Mouse (Mus musculus) activated CD4-positive, CD25-positive, alpha-beta regulatory T cell, adult 4 months (primary cell): ENCODE data around the gene Pigf. TPM values are rescaled to one million over a fixed set of nuclear protein-coding genes. Genes with fewer than 3 reads are reported as not detected.
"Not testable (repeated sequence)": the region's sequence is repeated elsewhere in the genome, so short reads cannot be mapped to it uniquely, and the experiment has no call there.

Experiments used
- ATAC-seq: one replicate; pipeline ENCODE4 v1.8.0; 2017
- polyA plus RNA-seq, 2 experiments: library from polyadenylated mRNA; unstranded; fragments of 100-300 nt; shearing (Covaris generic); gene quantifications; one replicate each; pipeline ENCODE4 v1.2.1; 2017

Pigf gene
- polyA plus RNA-seq = 10 to 100 TPM; 19.5 to 25.3 TPM

DNA sequence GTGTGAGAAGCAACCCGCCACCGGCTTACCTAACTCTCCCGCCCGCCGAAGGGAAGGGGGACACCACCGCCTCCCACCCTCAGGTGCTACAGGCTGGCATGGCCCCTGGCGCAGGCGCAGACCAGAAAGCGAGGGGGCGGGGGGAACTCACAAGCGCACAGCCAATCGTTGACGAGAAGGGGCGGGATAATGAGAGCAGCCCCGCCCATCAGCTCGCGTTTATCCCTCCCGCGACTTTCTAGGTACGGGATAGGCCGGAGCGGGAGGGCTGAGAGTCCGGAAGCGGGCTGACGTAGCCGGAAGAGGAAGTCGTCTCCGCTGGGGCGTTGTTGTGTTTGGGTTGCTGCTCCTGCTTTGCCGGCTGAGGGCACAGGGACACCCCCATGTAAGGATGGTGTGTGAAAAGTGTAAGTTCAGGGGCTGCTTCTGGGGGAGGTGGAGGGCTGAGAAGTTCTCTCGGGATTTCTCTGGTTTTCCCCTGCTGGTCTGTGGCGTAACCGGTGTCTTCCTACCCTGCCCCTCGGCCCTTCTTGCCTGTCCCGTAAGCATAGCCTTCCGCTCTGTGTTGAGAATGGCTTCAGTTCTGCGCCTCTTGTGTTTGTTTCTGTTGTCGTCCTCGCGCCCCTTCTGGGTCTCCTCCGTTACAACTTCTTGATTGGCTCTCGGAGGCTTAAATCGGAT is at the start of gene Pigf, which contains the start of gene Cript:
Gene Pigf, minus strand, starts transcription at position 138 of the 681 bp plus-strand sequence.
Gene Cript, plus strand, starts transcription at position 282 of the 681 bp plus-strand sequence.
- ATAC-seq = peak; percentile 98

DNA sequence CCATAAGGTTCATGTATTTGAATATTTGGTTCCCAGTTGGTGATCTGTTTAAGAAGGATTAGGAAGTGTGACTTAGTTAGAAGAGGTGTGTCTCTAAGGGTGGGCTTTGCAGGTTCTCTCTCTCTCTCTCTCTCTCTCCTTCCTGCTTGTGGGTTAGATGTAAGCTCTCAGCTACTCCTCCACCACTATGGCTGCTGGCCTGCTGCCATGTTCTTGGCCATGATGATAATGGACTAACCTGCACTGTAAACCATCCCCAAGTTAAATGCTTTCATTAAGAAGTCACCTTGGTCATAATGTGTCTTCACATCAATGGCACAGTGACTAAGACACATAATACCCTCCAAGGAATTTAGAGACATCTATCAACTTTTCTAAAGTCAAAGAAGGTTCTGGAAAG is 48.3 kb upstream of the Pigf start:
- no peak for ATAC-seq

DNA sequence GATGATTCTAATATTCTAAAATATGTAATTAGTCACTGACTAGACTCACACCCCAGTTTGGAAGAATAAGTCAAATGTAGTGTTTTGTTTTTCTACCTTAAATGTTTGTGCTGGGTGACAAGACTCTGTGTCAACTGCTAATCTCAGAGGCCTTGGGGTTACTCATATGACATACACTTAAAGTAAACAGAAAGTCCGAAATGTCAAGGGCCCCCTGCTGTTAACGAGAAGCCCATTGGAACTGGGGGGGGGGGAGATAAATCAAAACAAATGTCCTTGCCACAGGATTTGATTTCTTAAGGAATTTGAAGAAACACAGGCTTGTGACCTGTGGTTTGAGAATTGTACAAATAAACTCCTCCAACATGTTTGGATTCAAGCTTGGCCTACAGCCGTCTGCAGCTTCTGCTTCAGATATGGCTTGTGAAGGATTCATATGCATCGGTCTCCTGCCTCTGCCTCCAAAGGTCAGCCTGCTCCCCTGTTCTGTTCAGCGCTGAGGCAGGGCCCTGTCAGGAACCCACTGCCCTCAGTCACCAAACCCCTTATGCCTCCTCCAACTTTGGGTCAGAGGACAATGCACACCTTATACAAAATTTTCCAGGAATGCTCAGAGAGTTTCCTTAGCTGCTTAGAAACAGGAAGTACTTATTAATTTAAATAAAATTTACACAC is 47.7 kb upstream of the Pigf start:
- no peak for ATAC-seq

DNA sequence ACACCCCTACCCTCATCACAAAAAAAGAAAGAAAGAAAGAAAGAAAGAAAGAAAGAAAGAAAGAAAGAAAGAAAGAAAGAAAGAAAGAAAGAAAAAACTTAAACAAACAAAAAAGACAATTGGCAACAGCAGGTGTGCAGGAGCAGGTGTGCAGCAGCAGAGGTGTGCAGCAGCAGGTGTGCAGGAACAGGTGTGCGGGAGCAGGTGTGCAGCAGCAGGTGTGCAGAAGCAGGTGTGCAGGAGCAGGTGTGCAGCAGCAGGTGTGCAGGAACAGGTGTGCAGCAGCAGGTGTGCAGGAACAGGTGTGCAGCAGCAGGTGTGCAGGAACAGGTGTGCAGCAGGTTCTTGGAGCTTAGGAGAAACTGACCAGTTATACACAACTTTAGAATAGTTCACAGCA is 47.0 kb upstream of the Pigf start:
- not testable (repeated sequence) for ATAC-seq

DNA sequence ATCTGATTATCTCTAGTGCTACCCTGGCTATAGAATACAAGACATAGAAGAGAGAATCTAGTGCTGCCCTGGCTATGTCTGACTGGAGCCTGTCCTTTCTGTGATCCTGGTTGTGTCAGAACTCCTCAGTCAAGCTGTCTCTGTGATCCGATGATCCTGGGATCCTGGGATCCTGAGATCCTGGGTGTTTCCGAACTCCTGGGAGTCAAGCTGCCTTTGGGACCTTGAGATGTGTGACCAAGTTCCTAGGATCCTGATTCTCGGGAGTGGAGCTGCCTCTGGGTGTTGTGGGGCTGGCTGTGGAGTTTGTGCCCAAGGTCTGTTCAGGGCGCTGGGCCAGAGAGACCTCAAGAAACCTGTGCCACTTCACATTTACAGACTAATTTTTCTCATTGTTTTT is 43.8 kb upstream of the Pigf start:
- ATAC-seq = no peak

DNA sequence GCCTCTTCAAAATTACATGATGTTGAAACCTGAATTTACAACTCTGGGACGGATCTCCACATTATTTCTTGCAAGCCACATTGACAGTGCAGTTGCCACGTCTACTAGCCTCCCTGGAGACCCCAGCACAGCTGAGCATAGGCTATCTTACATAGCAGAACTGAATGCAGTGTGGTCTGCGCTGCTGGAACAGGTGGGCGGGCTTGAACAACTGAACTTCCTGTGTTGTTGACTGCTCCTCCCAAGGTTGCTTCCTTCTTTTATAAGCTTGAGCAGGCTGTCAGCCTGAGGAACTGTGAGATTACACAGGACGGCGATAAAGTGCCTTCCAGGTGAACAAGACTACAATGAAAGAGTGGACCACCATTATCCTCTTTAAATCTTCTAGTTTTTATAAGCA is 38.8 kb upstream of the Pigf start:
- ATAC-seq = no peak

DNA sequence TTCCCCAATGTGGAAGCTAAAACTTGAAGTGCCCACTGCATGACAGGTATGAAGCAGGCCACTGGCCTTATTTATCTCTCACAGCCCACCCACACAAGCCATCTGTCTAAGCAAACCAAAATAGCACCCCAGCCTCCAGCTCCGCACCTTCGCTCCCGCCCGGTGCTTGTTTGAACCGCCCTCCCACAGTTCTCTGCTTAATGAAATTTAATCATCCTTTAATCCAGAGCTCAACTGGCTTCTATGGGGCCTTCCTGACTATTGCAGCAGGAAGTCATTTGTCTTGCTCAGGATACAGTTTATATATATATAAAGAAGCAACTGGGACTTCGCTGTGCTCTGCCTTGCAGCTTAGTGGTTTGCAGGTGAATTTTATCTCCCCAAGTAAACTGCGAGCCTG is 38.3 kb upstream of the Pigf start:
- no peak for ATAC-seq

DNA sequence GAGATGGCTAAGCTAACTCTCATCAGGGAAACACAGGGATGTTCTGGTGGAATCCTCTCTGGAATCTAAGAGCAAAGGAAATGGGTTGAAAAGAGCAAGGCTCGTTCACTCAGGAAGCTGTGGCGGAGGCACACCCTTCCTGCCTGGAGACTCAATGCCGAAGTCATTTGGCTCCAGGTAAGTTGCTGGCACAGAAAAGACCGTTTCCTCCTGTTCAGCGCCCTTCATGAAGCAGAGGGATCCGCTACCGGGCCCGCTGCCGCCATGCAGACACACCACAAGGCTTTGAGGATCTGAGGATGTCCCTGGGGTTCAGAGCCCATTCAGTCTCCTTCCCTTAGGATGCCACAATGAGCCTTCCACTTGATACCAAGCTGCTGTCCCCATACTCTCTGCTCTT is 37.4 kb upstream of the Pigf start:
- peak; percentile 59 for ATAC-seq

DNA sequence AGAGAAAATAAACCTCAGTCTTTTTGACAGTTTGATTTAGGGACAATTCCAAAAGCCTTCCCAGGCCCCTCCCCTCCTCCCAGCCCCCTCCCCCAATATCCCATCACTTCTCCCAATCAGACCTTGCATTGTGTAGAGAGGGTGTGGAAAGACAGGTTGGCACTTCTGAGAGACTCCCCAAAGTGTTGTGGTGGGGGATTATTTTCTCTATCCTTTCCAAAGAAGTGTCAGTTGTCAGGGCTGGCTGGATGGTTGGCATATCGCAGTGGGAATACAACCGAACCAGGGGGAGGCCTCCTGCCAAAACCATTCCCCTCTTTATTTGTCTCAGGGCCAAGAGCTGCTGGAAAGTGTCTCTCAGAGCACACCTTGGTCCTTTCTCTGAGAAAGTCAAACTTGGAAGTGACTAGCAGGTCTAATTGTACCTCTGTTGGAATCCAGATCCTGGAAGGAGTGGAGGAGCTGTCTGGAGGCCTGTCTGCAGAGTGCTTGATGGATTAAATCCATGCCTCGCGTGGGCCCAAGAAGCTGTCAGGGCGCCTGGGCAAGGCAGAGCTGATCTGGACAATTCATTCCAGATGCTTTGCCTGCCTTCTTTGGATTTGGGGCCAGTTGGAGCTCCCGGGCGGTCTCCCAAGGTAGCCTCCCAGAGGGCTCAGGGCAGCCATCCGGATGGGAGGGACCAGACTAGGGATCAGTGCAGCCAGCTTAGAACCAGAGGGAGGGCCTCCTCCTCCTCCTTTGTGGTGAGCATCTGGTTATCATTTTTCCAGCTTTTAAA is 32.5 kb upstream of the Pigf start:
- ATAC-seq = no peak

DNA sequence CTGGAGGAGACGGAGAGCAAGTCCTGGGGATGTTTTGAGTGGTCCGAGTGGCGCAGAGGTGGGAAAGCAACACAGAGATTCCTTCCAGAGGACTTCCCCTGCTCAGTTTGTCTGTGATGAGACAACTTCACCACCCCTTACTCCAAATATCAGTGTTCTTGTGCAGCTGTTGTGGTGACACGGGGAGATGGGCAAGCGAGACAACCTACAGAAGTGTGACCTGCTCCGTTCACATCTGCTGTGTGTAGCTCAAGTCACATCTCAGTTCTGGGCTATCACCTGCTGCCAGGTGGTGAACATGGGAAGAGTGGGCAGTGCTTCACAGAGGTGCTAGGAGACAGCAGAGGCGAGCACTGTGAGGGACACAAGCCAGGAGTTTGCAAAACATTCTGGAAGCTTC is 31.6 kb upstream of the Pigf start:
- no peak for ATAC-seq

DNA sequence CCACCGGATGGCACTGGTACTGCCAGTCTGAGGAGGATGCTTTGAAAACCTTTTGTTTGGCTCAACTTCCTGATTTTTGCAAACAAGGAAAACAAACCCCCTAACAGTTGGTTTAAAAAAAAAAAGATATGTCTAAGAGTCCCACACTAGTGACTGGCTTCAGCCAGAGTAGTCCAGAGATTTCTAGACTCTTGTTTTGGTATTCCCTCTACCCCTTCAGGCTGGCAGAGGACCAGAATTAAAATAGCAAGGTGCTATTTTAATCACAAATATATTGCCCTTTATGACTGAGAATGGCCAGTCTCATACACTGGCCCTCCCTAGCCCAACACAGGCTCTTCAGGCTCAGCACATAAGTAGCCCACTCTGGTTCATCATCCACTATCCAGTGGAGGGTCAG is 30.5 kb upstream of the Pigf start:
- no peak for ATAC-seq

DNA sequence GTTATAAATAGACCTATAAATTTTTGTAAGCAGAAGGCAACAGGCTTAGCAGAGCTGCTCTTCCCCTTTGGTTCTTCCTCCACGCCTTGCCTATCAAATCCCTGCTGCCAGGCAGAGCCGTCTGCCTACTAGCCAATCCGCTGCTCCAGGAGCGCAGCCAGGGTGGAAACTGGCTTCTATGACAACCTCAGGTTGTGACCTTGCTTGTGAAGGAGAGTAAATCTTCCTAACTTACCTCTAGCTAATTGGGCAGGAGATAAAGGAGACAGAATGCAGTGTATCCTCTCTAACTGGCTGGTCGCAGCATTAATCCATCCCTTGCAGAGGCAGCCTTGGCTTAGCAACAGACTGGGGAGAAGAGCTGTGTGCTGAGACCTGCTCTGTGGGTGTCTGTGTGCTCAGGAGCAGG is 29.8 kb upstream of the Pigf start:
- ATAC-seq = no peak

DNA sequence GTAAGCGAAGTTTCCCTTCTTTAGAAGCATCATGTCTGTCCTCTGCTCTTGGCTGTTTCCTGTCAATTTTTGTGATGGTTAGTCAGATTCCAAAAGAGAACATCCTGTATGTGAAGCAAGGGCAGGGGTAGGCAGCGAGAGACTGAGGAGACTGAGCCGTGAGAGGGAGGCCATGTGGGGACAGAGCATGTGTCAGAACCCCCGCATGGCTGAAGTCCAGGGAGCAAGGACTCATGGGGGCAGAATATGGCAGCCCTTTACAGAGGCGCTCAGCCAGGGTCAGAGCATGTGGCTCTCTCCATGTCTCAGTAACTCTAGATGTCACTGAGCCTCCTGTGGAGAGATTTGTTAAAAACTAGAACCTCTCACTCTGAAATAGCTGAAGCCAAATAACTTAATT is 28.7 kb upstream of the Pigf start:
- ATAC-seq = no peak

DNA sequence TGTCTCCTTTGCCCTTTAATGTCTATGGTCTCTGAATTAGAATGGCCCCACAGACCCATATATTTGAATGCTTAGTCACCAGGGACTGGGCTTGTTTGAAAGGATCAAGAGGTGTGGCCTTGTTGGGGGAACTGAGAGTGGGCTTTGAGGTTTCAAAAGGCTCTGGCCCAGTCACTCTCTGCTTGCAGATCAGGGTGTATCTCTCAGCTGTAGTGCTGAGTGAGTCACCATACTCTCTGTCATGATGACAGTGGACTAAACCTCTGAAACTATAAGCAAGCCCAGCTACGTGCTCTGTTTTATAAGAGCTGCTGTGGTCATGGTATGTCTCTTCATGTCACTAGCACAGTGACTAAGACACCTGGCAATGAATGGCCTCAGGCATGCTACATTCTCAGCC is 27.2 kb upstream of the Pigf start:
- no peak for ATAC-seq

DNA sequence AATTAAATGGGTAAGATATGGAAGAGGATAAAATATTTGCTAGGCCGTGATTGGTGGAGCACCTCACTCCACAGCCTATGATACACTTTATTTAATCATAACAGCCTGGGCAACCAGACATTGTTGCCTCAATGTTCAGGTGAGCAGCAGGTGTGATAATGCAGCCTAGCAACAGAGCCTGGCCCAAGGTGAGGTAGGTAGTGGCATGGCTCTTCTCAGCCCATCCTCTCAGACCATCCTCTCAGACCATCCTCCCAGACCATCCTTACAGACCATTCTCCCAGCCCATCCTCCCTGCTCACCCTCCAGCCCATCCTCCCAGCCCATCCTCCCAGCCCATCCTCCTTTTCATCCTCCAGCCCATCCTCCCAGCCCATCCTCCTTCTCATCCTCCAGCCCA is 26.4 kb upstream of the Pigf start:
- no peak for ATAC-seq

DNA sequence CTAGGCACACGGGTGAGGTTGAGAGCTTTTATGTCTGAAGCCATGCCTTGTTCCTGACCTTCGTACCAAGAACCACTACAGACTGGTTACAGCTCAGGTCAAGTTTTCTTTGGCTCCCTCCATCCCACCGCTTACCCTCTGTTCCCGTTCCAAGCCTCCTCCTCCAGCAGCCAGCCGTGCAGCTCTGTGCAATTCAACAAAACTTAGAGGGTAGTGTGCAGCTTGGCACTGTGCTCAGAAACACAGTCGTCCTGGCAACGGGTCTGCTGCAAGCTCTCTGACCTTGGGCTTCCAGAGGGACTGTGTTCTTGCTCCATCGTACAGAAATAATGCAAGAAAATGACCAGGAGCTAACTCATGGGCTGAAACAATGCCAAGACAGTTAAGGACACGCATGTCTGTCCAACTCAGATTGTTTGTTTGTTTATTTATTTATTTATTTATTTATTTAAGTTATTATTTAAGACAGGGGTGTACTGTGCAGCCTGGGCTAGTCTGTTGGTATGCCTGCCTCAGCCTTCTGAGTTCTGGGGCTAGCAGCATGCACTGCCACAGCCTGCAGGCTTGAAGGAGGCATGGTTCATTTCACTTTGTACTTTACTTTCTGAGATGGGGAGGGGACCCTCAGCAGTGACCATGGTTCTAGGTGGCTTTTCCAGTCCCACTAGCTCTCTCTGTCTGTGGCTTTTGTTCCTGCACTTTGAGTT is 25.4 kb upstream of the Pigf start:
- ATAC-seq = no peak

DNA sequence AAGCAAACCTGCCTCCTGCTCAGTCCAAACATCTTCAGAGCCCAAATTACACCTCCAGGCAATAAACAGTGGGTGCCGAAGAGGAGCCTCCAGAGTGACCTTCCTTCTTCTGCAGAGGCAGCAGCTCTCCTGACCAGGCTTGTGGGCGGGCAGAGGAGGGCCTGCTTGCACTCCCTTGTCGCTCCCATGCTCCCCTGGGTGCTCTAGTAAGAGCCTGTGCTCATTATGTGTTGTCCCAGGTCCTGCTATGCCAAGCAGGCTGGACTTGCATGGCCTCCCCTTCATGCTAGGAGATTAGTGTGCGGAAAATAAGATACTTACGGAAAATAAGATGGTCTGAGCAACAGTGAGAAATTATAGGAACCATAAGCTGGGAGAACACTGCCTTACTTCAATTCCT is 24.5 kb upstream of the Pigf start:
- no peak for ATAC-seq

DNA sequence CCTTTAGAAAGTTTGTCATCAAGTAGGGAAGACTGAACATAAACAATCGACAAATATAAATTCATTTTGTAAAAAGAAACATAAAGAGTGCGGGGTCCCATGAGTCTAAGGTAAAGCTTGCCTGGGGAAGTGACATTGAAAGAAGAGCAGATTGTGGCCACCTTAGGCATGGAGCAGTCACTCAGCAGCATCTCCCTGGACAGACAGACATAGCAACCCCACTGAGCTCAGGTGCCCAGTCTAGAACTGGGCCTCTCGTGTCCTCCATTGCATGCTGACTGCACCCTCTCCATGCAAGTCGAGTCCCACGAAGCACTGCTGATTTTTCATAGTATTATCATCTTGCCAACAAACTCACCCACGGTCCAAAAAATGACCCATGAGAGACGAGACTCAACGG is 19.6 kb upstream of the Pigf start:
- no peak for ATAC-seq

DNA sequence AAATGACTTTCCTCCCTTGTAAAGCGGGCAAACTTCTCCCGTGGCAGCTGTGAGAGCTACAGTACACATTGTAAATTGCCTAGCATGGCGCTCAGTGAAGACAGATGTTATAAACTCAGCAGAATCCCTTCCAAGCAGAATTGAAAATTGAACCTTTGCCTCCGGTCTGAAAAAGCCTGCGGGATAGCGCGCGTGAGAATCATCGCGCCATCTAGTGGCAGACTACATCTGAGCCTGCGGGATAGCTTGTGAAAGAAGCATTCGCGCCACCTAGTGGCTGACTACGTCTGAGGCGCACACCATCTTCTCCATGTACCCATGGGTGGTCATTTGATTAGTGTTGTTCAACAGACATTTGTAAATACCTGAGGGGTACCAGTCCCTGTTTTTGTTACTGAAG is 19.2 kb upstream of the Pigf start:
- ATAC-seq = peak; percentile 97

DNA sequence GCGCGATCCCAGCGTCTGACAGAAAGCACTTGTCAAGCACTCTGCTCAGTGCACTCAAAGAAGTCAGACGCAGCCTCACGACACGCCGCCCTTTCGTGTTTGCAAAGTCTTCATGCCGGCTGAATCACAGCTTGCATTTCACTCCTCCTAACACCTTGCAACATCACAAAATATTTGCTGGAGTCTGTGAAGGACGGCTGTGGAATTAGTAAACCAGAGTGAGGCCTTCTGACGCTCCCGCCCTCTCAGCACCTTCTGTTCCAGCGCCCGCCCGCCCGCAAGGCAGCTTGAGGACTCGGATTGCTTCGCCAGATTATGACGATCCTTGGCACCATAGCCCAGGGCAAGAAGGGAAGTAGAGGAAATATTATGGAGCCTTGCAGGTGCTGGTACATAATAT is 16.5 kb upstream of the Pigf start:
- no peak for ATAC-seq

DNA sequence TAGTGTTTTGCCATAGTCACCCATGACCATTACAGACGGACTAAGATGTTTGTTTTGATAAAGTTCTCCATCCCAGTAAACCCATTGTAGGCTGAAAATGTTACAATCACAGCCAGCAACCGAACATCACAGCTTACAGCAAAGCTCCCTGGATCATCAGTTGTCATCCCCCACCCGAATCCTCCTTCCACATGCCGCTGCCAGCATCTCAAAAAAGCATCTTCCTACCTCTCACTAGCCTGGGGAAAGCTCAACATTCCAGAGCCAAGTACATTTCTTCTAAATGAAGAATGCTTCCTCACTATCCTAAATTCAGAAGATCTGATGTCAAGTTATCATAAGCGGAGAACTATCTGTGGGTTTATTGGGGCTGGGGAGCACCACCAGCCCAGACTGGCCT is 13.3 kb upstream of the Pigf start:
- no peak for ATAC-seq

DNA sequence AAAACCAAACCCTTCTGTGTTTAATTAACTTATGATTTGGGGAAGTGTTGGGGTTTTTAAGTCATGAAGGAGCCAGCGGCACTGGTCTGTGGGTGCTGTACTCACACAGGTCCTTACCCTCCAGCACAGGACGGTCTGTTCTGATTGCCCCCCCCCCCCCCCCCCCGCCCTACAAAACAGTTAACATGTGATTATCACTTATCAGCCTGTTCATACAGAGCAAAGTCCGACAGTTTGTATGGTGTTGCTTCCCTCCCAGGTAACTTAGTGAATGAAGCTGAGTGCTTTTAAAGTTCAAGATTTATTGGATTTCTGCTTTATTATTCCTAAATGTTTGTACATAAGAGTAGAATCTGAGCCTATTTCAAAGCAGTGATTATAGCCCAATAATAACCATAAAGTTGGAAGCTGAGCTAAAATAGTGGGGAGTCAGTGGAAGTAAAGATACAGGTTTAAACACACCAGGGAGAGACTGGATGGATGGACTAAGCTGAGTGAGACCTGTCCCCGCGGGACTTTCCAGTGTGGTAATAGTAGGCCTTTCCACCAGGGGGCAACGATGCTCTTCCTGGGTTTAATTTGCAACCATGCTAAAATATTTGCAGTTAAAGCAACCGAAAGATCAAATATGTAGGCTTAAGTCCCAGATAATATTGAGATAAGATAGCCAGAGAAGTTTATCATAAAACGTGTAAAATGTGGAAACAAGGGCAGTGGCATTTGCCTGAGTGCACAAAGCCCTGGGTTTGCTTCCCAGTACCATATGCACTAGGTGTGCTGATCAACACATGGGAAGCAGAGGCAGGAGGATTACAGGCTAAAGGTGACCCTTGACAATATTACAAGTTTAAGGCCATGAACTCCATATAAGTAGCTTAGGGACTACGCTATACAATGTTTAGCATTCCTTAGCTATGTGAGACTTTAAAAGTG is 11.2 kb upstream of the Pigf start:
- ATAC-seq = peak; percentile 87
